Mouse (Mus musculus): ENCODE data around the gene Hist2h2aa1.
"Not testable (repeated sequence)": the region's sequence is repeated elsewhere in the genome, so short reads cannot be mapped to it uniquely, and the experiment has no call there.

DNA sequence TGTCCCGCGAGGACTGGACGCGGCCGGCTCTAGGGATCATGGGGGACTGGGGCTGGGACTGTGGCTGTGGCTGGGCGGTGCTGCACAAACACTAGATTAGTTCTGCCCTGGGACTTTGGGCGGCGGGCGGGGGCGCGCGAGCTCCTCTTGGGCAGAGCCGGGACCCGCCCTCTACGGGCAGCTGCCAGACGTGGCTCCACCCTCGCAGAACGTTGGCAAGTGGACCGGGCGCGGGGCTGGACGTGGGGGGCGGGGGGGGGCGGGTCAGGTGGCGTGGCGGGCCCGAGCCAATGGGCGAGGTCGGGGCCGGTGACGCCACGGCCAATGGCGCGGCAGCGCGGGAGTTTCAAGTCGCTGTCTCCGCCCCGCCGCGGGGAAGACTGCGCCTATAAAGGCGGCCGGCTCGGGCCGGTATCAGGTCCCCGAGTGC, 1.1 kb downstream of the Hist2h2aa1 start, which contains the start of gene Hist2h3c1:
- not testable (repeated sequence) for TF ChIP-seq EP300, CTCF (IDR thresholded peaks at IDR 0.05; ENCODE audit: low read depth)
